Mouse (Mus musculus) liver, embryonic 13.5 days (tissue): ENCODE measurements around the gene Gtf2ird2. TPM values are rescaled to one million over a fixed set of nuclear protein-coding genes. Genes with fewer than 3 reads are reported as not detected.

Source experiments
- ATAC-seq: fragments of 200-750 bp; cut with Nextera tagmentation; 2 replicates; pipeline ENCODE4 v1.8.0; 2017; ENCODE audit warnings: low read depth, mild to moderate bottlenecking, moderate number of reproducible peaks, moderate library complexity
- DNase-seq: peaks from one replicate; pipeline ENCODE4 v3.0.0; 2022
- H3K27ac ChIP-seq: fragments of 300-500 bp; sonication (generic); 2 replicates; pipeline ENCODE4 v1.5.1; 2015; ENCODE audit warnings: moderate library complexity, mild to moderate bottlenecking, inconsistent platforms
- H3K27me3 ChIP-seq: fragments of 300-500 bp; sonication (generic); 2 replicates; pipeline ENCODE4 v1.6.1; 2015; ENCODE audit warnings: mild to moderate bottlenecking, inconsistent platforms
- H3K36me3 ChIP-seq: fragments of 300-500 bp; sonication (generic); 2 replicates; pipeline ENCODE4 v1.6.1; 2015; ENCODE audit warnings: mild to moderate bottlenecking, inconsistent platforms
- H3K4me1 ChIP-seq: fragments of 300-500 bp; sonication (generic); replicated peaks from 2 replicates; pipeline ENCODE4 v1.6.1; 2015; ENCODE audit warnings: inconsistent platforms
- H3K4me2 ChIP-seq: fragments of 300-500 bp; sonication (generic); 2 replicates; pipeline ENCODE4 v1.6.1; 2015; ENCODE audit warnings: inconsistent platforms, mild to moderate bottlenecking, moderate library complexity
- H3K4me3 ChIP-seq: fragments of 300-500 bp; sonication (generic); replicated peaks from 2 replicates; pipeline ENCODE4 v1.5.1; 2015; ENCODE audit warnings: mild to moderate bottlenecking, inconsistent platforms
- H3K9ac ChIP-seq: fragments of 300-500 bp; sonication (generic); 2 replicates; pipeline ENCODE4 v1.6.1; 2015; ENCODE audit warnings: mild to moderate bottlenecking, inconsistent platforms
- H3K9me3 ChIP-seq: fragments of 300-500 bp; sonication (generic); replicated peaks from 2 replicates; pipeline ENCODE4 v1.6.1; 2016; ENCODE audit warnings: inconsistent platforms
- WGBS: fragments of 180-500 bp; shearing (Covaris S2); methylation state at CpG from one replicate; pipeline ENCODE4 v1.1.7; 2015; ENCODE audit not compliant: insufficient replicate concordance; 5-methylcytosine and 5-hydroxymethylcytosine counted together
- polyA plus RNA-seq: library from polyadenylated mRNA; unstranded; fragments of >200 nt; fragmentation: Nextera tagmentation; extraction: Ambion mirVana; gene quantifications from 2 replicates; pipeline ENCODE4 v1.2.1, GENCODE M21; 2015

The Gtf2ird2 gene
- polyA plus RNA-seq, 1 experiment from 2014 or later: 1.5 TPM

DNA sequence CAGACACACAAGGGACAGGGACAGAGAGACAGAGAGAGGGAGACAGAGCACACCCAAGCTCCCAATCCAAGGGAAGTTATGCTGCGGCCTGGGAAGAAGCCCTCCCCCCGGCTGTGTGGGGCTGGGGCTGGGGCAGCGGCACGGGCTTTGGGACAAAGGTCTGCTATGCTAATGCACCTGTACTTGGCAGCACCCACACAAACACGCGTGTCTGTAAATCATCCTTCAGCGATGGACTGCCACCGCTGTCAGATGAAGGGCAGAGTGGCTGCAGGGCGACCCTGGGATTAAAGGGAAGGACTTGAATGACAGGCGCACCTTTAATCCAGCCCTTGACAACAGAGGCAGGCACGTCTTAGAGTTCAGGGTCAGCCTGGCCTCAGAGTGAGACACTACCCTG lies 87.6 kb downstream of the Gtf2ird2 start:
- DNase-seq (no peak), ATAC-seq (no peak)

DNA sequence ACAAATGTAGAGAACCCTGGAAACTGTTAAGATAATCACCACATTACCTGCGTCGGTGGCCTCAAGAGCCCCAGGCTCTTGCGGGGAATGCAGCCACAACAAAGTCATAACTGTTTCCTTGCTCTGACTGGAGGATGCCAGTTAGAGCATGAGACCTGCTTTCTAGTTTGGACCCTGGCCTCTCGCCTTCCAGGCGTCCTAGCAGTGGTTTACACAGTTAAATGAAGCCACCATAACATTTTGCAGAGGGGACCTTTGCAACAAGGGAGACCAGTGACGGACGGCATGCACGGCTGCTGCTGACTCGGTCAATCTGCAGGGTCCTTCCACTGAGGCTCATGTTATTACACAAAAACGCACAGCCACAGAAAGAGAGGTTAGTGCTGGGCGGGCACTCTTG lies 88.9 kb downstream of the Gtf2ird2 start:
- Histone ChIP-seq H3K27me3 (no peaks in the 10 kb centered on the region), H3K4me3 (no peak overlapping the region), H3K4me2 (no peak overlapping the region), H3K36me3 (peaks cover 92% of the 10 kb centered on the region), H3K27ac (no peak overlapping the region), H3K9ac (no peak overlapping the region), H3K9me3 (no peaks in the 10 kb centered on the region), H3K4me1 (0 out of 2 replicates have a peak, but pooled peaks cover 4% of the 10 kb centered on the region)
- ATAC-seq (no peak), DNase-seq (no peak)
- WGBS: 87% methylated on average over 11 of the region's 11 CpGs

More for the DNA sequence above, 87.6 kb downstream of the Gtf2ird2 start:
- Histone ChIP-seq H3K4me2 (no peak overlapping the region), H3K9ac (no peak overlapping the region), H3K9me3 (no peaks in the 10 kb centered on the region), H3K36me3 (peaks cover 90% of the 10 kb centered on the region), H3K4me3 (no peak overlapping the region), H3K27ac (no peak overlapping the region), H3K27me3 (no peaks in the 10 kb centered on the region), H3K4me1 (0 out of 2 replicates have a peak, but pooled peaks cover 4% of the 10 kb centered on the region)
- WGBS: 80% methylated on average over 11 of the region's 11 CpGs

DNA sequence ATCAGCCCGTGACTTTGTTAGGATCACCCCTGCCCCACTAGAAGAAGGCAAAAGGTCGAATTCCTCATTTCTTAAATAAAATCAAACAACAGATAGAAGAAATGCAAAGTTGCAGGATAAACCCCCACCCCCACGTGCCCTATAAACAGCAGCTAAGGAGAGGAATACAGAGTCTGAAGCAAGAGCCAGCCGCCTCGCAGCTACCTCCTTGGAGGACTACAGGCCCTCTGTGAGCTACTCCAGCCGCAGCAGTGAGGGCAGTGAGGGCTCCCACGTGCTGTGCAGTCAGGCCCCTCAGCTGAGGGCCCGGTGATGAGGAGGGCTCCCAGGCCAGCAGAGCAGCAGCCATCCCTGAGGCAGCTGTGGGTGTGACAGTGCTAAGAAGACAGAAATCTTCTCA lies 89.9 kb downstream of the Gtf2ird2 start:
- Histone ChIP-seq H3K27ac (no peak overlapping the region), H3K27me3 (no peaks in the 10 kb centered on the region), H3K9ac (no peak overlapping the region), H3K4me2 (no peak overlapping the region), H3K4me3 (no peak overlapping the region), H3K36me3 (peaks cover 94% of the 10 kb centered on the region), H3K4me1 (0 out of 2 replicates have a peak, but pooled peaks cover 4% of the 10 kb centered on the region), H3K9me3 (no peaks in the 10 kb centered on the region)
- ATAC-seq: no peak
- no peak for DNase-seq
- 82% methylated on average over 8 of the region's 8 CpGs for WGBS

Other genes starting within 250 kb of the Gtf2ird2 start
- 0.54 and 0.65 TPM in 2 replicates for gene Castor2, start 84.3 kb upstream of the Gtf2ird2 start, polyA plus RNA-seq
- 21.1 and 21.9 TPM in 2 replicates for gene Rcc1l, start 7.2 kb upstream of the Gtf2ird2 start, polyA plus RNA-seq
- gene Ncf1, start 45.6 kb downstream of the Gtf2ird2 start, polyA plus RNA-seq: 8.1 and 9.3 TPM in 2 replicates
- 39.1 and 52.5 TPM in 2 replicates for gene Gtf2i, start 130.7 kb downstream of the Gtf2ird2 start, polyA plus RNA-seq